Mouse (Mus musculus): ENCODE results near the gene Phf5a. TPM values are rescaled to one million over a fixed set of nuclear protein-coding genes. Genes with fewer than 3 reads are reported as not detected.

Phf5a gene
- polyA plus RNA-seq, 1 experiment = 85.1 TPM

DNA sequence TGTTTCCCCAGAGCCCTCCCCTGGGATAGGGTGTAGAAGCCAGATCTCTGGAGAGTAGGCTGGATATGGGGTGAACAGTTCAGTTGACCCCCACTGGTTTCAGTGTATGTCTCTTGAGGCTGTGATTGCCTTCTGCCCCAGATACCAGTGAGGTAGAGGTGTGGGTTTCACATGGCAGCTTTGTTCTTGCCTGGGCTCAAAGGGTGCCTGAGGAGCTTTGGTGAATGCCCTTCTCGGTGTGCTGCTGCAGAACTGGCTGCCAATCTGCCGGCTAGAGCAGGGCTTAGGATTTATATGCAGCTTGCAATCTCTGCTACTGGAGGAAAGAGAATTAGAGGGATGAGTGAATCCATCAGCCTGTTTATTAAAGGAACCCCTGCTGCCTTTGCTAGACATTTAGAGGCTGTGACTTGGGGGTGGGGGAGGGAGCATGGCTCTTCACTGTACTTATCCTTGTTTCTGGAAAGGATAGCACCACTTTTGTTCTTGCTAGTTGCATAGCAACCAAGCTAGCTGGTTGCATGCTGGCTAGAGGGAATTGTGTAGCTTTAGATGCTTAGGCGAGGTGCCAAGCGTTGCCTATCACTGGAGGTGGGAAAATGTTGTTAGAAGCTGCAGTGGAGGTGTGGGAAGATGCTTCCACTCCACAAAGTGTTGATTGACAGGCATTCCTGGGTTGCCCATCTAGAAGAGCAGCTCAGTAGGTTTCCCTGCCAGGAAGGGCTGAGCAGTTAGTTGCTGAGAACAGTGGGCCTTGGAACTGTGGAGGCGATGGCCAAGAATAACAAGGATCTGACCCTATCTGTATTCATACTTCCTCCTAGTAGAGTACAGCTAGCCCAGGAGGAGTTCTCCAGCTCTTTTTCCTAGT, 8.1 kb upstream of the Phf5a start:
- TF ChIP-seq CTCF (IDR thresholded peaks at IDR 0.05; ENCODE audit: borderline replicate concordance, extremely low read depth, insufficient read depth, insufficient read length) = no peak
- DNase-seq (ENCODE audit: low read depth) = peak; percentile 95

GRCm38 (mm10) chr15:81872262-81873136, 788 bp upstream of the Phf5a start, which contains the start of gene Aco2:
Gene Aco2, plus strand, starts transcription at chr15:81872309.
- peak; percentile 99 for DNase-seq (ENCODE audit: low read depth)
- TF ChIP-seq POLR2A (IDR thresholded peaks at IDR 0.05; ENCODE audit: borderline replicate concordance, extremely low read depth, insufficient read depth, insufficient read length, poor library complexity, severe bottlenecking) = no peak; the same call in 1 of the 2 replicates
- no peak for TF ChIP-seq CTCF (IDR thresholded peaks at IDR 0.05; ENCODE audit: borderline replicate concordance, extremely low read depth, insufficient read depth, insufficient read length)

GRCm38 (mm10) chr15:81869985-81870384, 1.7 kb downstream of the Phf5a start:
- DNase-seq (ENCODE audit: low read depth) = no peak
- TF ChIP-seq CTCF (IDR thresholded peaks at IDR 0.05; ENCODE audit: borderline replicate concordance, extremely low read depth, insufficient read depth, insufficient read length) = no peak
- TF ChIP-seq POLR2A (IDR thresholded peaks at IDR 0.05; ENCODE audit: borderline replicate concordance, extremely low read depth, insufficient read depth, insufficient read length, poor library complexity, severe bottlenecking) = no peak

DNA sequence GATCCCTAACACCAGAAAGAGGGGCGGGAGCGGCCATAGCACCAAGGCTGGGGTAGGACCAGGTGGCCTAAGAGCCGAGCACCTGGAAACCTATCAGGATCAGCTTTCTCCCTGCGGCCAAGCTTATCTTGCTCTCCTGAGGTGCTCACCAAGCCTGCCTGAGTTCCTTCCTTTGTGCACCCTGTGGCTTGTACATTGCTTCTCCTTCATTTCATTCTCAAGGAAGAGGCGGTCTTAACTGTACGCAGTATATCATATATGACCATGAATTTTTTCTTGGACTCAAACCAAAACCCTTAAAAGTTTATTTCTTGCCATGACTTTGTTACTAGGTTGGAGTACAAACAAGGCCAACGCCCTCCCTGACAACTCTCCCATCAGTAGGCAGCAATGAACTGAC, 7.5 kb downstream of the Phf5a start:
- TF ChIP-seq CTCF (IDR thresholded peaks at IDR 0.05; ENCODE audit: borderline replicate concordance, extremely low read depth, insufficient read depth, insufficient read length) (no peak), POLR2A (IDR thresholded peaks at IDR 0.05; ENCODE audit: borderline replicate concordance, extremely low read depth, insufficient read depth, insufficient read length, poor library complexity, severe bottlenecking) (no peak)
- no peak for DNase-seq (ENCODE audit: low read depth)

DNA sequence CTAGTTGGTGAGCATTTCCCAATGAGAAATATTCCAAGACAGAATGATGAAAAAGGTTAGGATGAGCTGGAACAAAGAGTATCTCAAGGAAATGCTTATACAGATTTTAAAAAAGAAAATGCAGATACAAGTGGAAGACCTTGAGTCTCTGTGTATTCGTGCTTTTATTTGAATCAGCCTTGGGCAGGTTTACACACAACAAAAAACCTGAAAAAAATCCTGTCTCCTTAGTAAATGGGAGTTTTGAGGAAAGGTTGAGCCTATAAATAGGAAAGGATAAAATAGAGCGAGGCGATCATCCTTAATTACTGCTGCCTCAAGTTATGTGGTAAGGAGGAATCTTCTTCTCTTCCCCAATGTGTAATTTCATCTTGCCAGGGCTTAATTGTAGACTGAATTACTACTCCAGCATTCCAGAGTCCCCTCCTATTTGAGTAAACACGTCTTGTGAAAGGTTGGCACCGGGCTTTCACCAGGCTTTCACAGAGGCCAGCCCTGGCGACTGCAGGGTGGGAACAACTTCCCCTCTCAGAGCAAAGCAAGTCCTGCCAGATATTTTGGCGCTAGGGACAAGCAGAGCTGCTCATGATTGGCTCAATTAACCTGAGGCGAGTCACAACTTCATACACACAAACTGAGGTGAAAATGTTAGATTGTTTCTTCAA, 11.1 kb downstream of the Phf5a start:
- no peak for TF ChIP-seq CTCF (IDR thresholded peaks at IDR 0.05; ENCODE audit: borderline replicate concordance, extremely low read depth, insufficient read depth, insufficient read length)
- TF ChIP-seq POLR2A (IDR thresholded peaks at IDR 0.05; ENCODE audit: borderline replicate concordance, extremely low read depth, insufficient read depth, insufficient read length, poor library complexity, severe bottlenecking) = no peak
- peak; percentile 56 for DNase-seq (ENCODE audit: low read depth)

DNA sequence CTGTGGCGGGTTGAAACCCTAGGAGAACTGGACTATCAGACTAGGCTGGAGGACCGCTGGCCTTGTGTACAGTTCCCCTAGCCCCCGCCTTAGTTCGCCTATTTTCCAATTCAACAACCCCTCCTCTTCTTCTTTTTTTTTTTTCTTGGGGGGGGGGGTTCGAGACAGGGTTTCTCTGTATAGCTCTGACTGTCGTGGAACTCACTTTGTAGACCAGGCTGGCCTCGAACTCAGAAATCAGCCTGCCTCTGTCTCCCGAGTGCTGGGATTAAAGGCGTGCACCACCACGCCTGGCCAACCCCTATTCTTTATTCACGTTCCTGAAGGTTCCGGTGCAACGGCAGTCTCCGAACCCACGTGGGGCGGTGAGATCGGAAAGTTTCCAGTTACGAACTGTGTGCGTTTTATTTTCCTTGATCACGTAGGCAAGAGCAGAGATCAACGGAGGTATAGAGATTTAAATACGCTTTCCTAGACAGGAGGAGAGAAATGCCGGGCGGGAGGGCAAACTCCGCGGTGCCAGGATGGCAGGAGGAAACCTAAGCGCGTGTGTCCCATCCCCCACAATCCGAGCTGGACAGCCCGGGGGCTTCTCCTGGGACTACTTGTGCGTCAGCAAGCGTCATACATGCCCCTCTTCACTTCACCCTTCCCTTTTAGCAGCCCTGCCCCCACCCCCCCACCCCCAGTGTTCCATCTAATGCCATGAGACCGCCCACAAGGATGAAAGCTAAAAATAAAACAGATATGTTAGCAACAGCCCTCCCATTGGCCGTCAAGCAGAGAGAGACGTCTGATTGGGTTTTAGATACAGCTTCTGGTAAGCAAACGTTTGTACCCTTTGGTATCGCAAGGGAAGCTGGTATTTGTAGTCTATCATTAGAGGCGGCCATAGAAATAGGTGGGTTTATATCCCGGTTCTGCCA, 12.1 kb downstream of the Phf5a start:
- TF ChIP-seq CTCF (IDR thresholded peaks at IDR 0.05; ENCODE audit: borderline replicate concordance, extremely low read depth, insufficient read depth, insufficient read length) = no peak
- TF ChIP-seq POLR2A (IDR thresholded peaks at IDR 0.05; ENCODE audit: borderline replicate concordance, extremely low read depth, insufficient read depth, insufficient read length, poor library complexity, severe bottlenecking) = no peak
- peak; percentile 99 for DNase-seq (ENCODE audit: low read depth)

DNA sequence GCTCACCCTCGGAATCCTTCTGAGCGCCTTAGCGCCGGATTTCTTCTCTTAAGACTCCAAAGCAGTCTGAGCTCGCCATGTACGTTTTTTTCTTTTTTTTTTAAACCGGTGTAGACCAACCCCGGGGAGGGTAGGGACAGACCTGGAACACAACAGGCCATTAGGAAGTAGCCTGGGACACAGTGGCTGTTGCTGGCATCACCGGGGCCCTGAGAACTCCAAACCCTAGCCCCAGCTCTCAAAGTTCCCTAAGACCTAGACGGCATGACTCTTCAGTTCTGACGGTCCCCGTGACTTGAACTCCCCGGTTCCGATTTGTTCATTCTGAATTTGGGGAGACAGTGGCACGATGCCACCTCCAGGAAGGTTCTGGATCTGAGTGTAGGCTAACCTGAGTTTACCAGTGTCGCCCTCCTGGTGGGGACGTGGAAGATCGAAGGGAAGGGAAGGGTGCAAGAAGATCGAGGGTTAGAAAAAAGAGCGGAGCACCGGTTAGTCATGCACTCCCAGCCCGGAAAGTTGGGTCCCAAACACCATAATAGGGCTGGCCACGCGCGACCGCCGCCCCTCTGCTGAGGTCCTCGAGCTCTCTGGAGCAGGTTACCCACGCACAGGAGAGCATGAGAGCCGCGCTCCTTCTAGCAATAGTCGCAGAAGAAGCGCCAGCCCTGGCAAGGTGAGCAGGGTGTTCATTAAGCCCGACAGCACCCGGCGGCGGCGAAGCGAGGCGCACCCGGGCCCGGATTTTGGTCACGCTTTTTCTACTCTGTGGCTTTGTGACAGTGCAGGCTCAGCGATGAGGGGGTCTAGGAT, 13.0 kb downstream of the Phf5a start, which contains the start of gene Tob2:
Gene Tob2 (minus strand): TSS at position 280 of the 813 bp plus-strand sequence.
- DNase-seq (ENCODE audit: low read depth) = peak; percentile 61
- TF ChIP-seq CTCF (IDR thresholded peaks at IDR 0.05; ENCODE audit: borderline replicate concordance, extremely low read depth, insufficient read depth, insufficient read length) = no peak
- peak; percentile 7; the same call in 1 of the 2 replicates for TF ChIP-seq POLR2A (IDR thresholded peaks at IDR 0.05; ENCODE audit: borderline replicate concordance, extremely low read depth, insufficient read depth, insufficient read length, poor library complexity, severe bottlenecking)

DNA sequence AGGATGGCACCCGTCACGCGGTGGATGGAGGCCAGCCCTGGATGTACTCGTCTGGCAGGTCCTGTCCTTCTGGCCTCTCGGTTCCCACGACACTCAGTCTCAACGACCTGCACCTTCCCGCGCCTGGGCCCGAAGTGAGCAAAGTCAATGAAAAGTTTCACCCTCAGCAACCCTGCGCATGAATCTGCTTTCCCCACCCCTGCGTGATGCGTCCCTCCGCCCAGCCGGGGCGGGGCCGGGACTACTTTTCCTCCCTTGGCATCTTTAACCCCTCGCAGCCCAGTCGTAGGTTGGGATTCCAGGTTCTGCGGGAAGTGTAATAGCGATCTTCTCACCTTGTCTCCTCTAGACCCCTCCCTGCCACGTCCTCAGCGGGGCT, 13.6 kb downstream of the Phf5a start:
- TF ChIP-seq POLR2A (IDR thresholded peaks at IDR 0.05; ENCODE audit: borderline replicate concordance, extremely low read depth, insufficient read depth, insufficient read length, poor library complexity, severe bottlenecking) = peak; percentile 74; the same call in 1 of the 2 replicates
- TF ChIP-seq CTCF (IDR thresholded peaks at IDR 0.05; ENCODE audit: borderline replicate concordance, extremely low read depth, insufficient read depth, insufficient read length) = no peak
- DNase-seq (ENCODE audit: low read depth) = peak; percentile 95

DNA sequence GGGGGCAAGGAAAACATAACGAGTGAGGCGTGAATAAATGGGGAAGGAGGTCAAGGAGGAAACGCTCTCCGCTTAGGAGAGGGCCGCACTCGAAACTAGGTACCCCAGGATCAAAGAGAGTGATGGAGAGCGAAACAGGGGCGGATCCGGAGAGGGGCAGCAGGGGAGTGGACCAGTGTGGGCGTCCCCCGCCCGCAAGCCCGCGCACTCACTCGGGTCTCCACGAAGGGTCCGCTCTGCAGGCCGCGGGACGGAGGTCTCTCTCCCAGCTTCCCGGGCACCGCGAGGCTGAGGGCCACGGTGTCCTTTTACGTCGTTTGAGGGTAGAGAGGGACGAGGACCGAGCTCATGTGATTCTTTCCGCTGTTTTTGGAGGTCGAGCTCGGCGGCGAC, 14.0 kb downstream of the Phf5a start:
- TF ChIP-seq CTCF (IDR thresholded peaks at IDR 0.05; ENCODE audit: borderline replicate concordance, extremely low read depth, insufficient read depth, insufficient read length) (no peak), POLR2A (IDR thresholded peaks at IDR 0.05; ENCODE audit: borderline replicate concordance, extremely low read depth, insufficient read depth, insufficient read length, poor library complexity, severe bottlenecking) (no peak)
- no peak for DNase-seq (ENCODE audit: low read depth)

Measured in brain, embryonic 14.5 days (tissue).